Mouse (Mus musculus) left cerebral cortex, postnatal 36 days (tissue): Measurements from ENCODE around the gene Eps8l2. TPM values are rescaled to one million over a fixed set of nuclear protein-coding genes. Genes with fewer than 3 reads are reported as not detected.

Experiments used
- DNase-seq, 2 experiments: peaks; one replicate each; pipeline ENCODE4 v3.0.0; 2021 to 2022; ENCODE audit warnings: low spot score in 2 of 2, mixed read lengths in 1 of 2
- intact Hi-C: fragments of 180-260 bp; cut with DNase I; formaldehyde crosslinking; loops from one replicate; pipeline ENCODE4 v1.15.1; 2025
- total RNA-seq, 2 experiments: library from RNA; stranded (reverse); gene quantifications; 2 replicates each; pipeline ENCODE4 v1.2.3; 2021

The Eps8l2 gene
- total RNA-seq, 2 experiments from 2014 or later = 4.7 to 5.9 TPM

- intact Hi-C loops = loop anchor here (5.0 kb wide), 1 partner anchor 65 kb away; the partner anchor contains the start of gene Taldo1
- peak; percentile 99 to 100 for DNase-seq
Measured at GRCm38 (mm10) chr7:141327469-141328372, 11.0 kb upstream of the Eps8l2 start, which contains the start of the genes Deaf1 and Tmem80. Gene Deaf1, minus strand, starts transcription at chr7:141327690. Gene Tmem80, plus strand, starts transcription at chr7:141327739.

- DNase-seq = no peak
- intact Hi-C loops = loop anchor here (5.0 kb wide), 1 partner anchor 64 kb away; the partner anchor contains the start of gene Taldo1
Measured at GRCm38 (mm10) chr7:141328373-141328990, 10.2 kb upstream of the Eps8l2 start.

- intact Hi-C loops = no loop called here
- no peak for DNase-seq
Measured at GRCm38 (mm10) chr7:141330706-141331105, 8.0 kb upstream of the Eps8l2 start.

- intact Hi-C loops = no loop called here
- no peak for DNase-seq
Measured at GRCm38 (mm10) chr7:141331990-141332389, 6.7 kb upstream of the Eps8l2 start.

- intact Hi-C loops = no loop called here
- no peak for DNase-seq
Measured at GRCm38 (mm10) chr7:141335044-141335579, 3.6 kb upstream of the Eps8l2 start.

GRCm38 (mm10) chr7:141335682-141336081 is 3.0 kb upstream of the Eps8l2 start:
- intact Hi-C loops = no loop called here
- peak in 1 of 2 experiments; percentile 16 for DNase-seq

- DNase-seq = no peak
- intact Hi-C loops = no loop called here
Measured at GRCm38 (mm10) chr7:141336296-141336695, 2.4 kb upstream of the Eps8l2 start.

- DNase-seq = no peak
- intact Hi-C loops = no loop called here
Measured at GRCm38 (mm10) chr7:141337716-141338416, 814 bp upstream of the Eps8l2 start.

- intact Hi-C loops = no loop called here
- no peak for DNase-seq
Measured at GRCm38 (mm10) chr7:141339215-141339920, 688 bp downstream of the Eps8l2 start.

- intact Hi-C loops = no loop called here
- DNase-seq = no peak
Measured at GRCm38 (mm10) chr7:141340023-141340422, 1.3 kb downstream of the Eps8l2 start.

GRCm38 (mm10) chr7:141340476-141340875 is 1.8 kb downstream of the Eps8l2 start:
- no peak for DNase-seq
- intact Hi-C loops = no loop called here

- no peak for DNase-seq
- intact Hi-C loops = no loop called here
Measured at GRCm38 (mm10) chr7:141341689-141342226, 3.1 kb downstream of the Eps8l2 start.

- DNase-seq = no peak
- intact Hi-C loops = no loop called here
Measured at GRCm38 (mm10) chr7:141343230-141343629, 4.5 kb downstream of the Eps8l2 start.

GRCm38 (mm10) chr7:141343696-141344095 is 5.0 kb downstream of the Eps8l2 start:
- intact Hi-C loops = no loop called here
- DNase-seq = no peak

GRCm38 (mm10) chr7:141344787-141345186 is 6.1 kb downstream of the Eps8l2 start:
- intact Hi-C loops = no loop called here
- DNase-seq = no peak

GRCm38 (mm10) chr7:141351061-141351460 is 12.4 kb downstream of the Eps8l2 start:
- DNase-seq = no peak
- intact Hi-C loops = no loop called here

GRCm38 (mm10) chr7:141355051-141355450 is 16.4 kb downstream of the Eps8l2 start:
- no peak for DNase-seq
- intact Hi-C loops = no loop called here

- intact Hi-C loops = no loop called here
- no peak for DNase-seq
Measured at GRCm38 (mm10) chr7:141355626-141356326, 17.1 kb downstream of the Eps8l2 start.
